Mouse (Mus musculus) embryonic stem cell, embryonic (primary cell): ENCODE results near the gene Olfr368.

Experiments used
- CTCF ChIA-PET, 4 experiments: fragments of 300-600 bp in 2 of 4; fragments of 350-600 bp in 2 of 4; sonication (Branson Sonifier 250); formaldehyde crosslinking; loops; one replicate each; lab custom pipeline; 2022; ENCODE audit warnings: inconsistent platforms in 2 of 4; lab: Charles Lee
- POLR2A ChIA-PET, 4 experiments: fragments of 300-600 bp in 2 of 4; fragments of 350-600 bp in 2 of 4; sonication (Branson Sonifier 250); formaldehyde crosslinking; loops; one replicate each; lab custom pipeline; 2022; ENCODE audit warnings: antibody characterized with exemption in 4 of 4, inconsistent platforms in 1 of 4; lab: Charles Lee

Gene Olfr368

DNA sequence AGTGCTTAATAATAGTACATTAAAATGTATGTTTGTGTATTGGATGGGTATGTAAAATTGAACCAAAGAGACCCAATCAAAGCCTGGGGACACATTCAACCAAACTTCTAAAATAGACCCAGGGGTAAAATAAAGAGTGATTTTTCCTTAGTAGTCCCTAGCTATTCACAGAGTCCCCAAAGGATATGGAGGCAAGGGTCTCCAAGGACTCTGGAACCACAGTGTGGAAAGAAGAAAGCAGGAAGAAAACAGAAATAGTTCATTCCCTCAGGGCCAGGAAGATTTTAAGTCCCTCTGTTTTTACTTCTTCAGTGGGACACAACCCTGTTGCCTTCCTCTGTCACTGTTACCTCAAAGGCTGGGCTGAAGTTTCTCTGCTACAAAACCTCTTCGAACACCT lies at the start of gene Olfr368:
TSS of gene Olfr368 (plus strand) at position 301 of the 400 bp plus-strand sequence.
- CTCF ChIA-PET, result no interaction called here
- POLR2A ChIA-PET, result interaction anchor here in 2 of 4 experiments (0.9 to 2.0 kb wide), 3 partner anchors 33 to 43 kb away, joined by 4 to 7 read pairs (median 6); partner anchors contain the start of gene Pdcl (in 2 of the 2)

GRCm38 (mm10) chr2:37333321-37333720 lies 7.0 kb downstream of the Olfr368 start:
- ChIA-PET POLR2A (interaction anchor here in 1 of 4 experiments (1.0 kb wide), 1 partner anchor 26 kb away, joined by 3 read pairs; the partner anchor contains the start of gene Pdcl), CTCF (no interaction called here)

DNA sequence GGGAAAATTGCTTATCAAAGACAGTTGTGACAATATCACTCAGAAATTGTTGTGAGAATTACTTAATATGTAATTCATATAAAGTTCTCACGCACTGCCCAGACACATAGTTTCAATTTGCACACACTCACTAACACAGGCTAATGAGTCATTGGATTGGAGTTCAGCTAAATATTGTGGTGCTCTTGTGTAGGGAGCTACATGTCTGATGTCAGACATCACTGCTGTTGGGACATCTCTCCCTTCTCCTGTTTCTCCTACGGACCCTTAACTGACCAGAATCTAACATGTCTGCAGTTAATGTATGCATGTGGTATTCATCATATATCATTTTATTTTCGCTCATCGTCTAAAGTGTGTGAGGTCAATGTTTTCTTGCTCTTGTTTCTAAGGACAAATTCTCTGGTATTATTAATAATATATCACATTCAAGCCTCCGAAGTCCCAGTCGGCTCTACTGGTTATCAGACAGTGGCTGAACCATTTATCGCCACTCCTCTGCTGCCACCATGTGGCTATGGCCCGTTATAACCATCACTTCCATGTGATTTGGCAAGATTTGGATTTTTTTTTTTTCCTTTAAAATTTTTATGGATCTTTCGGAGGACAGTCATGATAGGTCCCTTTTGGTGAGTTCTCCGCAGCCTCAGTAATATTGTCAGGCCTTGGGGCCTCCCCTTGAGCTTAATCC lies 12.3 kb downstream of the Olfr368 start:
- ChIA-PET CTCF (interaction anchor here in 1 of 4 experiments (0.7 kb wide), 1 partner anchor 594 kb away, joined by 3 read pairs; no protein-coding TSS in a partner anchor), POLR2A (no interaction called here)

GRCm38 (mm10) chr2:37351671-37352070 lies 25.4 kb downstream of the Olfr368 start:
- ChIA-PET POLR2A (interaction anchor here in 1 of 4 experiments (1.0 to 2.2 kb wide), 3 partner anchors 8 to 20 kb away, joined by 3 to 9 read pairs (median 3); partner anchors contain the start of gene Pdcl), CTCF (no interaction called here)

- POLR2A ChIA-PET, result interaction anchor here in 1 of 4 experiments (1.2 kb wide), 1 partner anchor 67 kb away, joined by 3 read pairs; the partner anchor contains the start of gene Rc3h2
- CTCF ChIA-PET, result no interaction called here
These were observed 29.3 kb downstream of the Olfr368 start for GRCm38 (mm10) chr2:37355571-37355970.

GRCm38 (mm10) chr2:37358633-37359540 lies 32.6 kb downstream of the Olfr368 start, which contains the start of gene Pdcl:
Gene Pdcl, minus strand, starts transcription at chr2:37359332.
- ChIA-PET CTCF (interaction anchor here in 2 of 4 experiments (0.5 to 1.5 kb wide), 4 partner anchors 63 to 1338 kb away, joined by 3 to 6 read pairs (median 4); partner anchors contain the start of genes Crb2 (in 1 of the 2) and Rc3h2 (in 1 of the 2)), POLR2A (interaction anchor here (0.6 to 3.1 kb wide), 62 partner anchors 8 to 1270 kb away, joined by 3 to 42 read pairs (median 5); partner anchors contain the start of genes Rabgap1 (in 3 of the 4), Rc3h2 (in 3 of the 4), Zbtb26 (in 3 of the 4) and Zbtb6 (in 3 of the 4))

- POLR2A ChIA-PET, result interaction anchor here in 3 of 4 experiments (0.7 to 3.1 kb wide), 13 partner anchors 9 to 125 kb away, joined by 3 to 35 read pairs (median 11); partner anchors contain the start of genes Rabgap1 (in 2 of the 3), Rc3h2 (in 2 of the 3), Zbtb26 (in 2 of the 3) and Zbtb6 (in 2 of the 3)
These were observed 33.6 kb downstream of the Olfr368 start for GRCm38 (mm10) chr2:37359908-37360307.

GRCm38 (mm10) chr2:37370651-37371050 lies 44.3 kb downstream of the Olfr368 start:
- POLR2A ChIA-PET, result interaction anchor here in 2 of 4 experiments (0.6 to 3.3 kb wide), 3 partner anchors 11 to 29 kb away, joined by 3 to 19 read pairs (median 3); partner anchors contain the start of gene Pdcl (in 2 of the 2)
- CTCF ChIA-PET, result no interaction called here

More at GRCm38 (mm10) chr2:37359908-37360307, 33.6 kb downstream of the Olfr368 start:
- CTCF ChIA-PET, result no interaction called here

GRCm38 (mm10) chr2:37376018-37376417 lies 49.7 kb downstream of the Olfr368 start:
- CTCF ChIA-PET, result no interaction called here
- POLR2A ChIA-PET, result interaction anchor here in 1 of 4 experiments (0.5 to 2.1 kb wide), 2 partner anchors 11 to 1533 kb away, joined by 3 to 6 read pairs; no protein-coding TSS in a partner anchor

DNA sequence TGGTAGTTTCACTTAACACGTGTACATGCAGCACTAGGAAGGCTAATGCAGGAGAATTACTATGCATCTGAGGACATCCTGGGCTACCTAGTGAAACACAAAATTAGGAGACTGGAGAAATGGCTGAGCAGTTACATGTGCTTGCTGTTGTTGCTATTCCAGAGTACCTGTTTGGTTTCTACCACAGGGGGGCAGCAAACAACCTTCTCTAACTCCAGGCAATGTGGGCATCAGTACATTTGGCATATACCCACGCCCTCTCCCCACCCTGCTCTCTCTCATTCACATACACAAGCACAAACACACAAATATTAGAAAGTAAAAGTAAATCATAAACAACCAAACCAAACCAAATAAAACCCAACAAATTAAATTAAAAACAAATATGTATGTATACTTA lies 53.9 kb downstream of the Olfr368 start:
- ChIA-PET POLR2A (interaction anchor here in 1 of 4 experiments (1.0 to 1.6 kb wide), 2 partner anchors 21 to 35 kb away, joined by 3 to 4 read pairs; partner anchors contain the start of gene Pdcl), CTCF (no interaction called here)
